13 mouse cellular contexts compared by ENCODE assay signal in genomic region chr11:37143996-37144395, GRCm38 (mm10).
DNase-seq lines count a peak whose midpoint lies in the region; ATAC-seq lines count a peak whose summit lies in the region.
"Had no signal": no experiment of that assay in that cellular context is flagged by ENCODE, and none has a peak within 500 bp of the region (broad histone marks: within the 10 kb centered on the region; RNA-seq: fewer than 3 reads in every experiment).

No protein-coding gene starts in this region.

- H3K36me3 ChIP-seq in forebrain, embryonic 14.5 days (ENCODE audit: control insufficient read depth, insufficient read depth, low read length), result no peaks in the 10 kb centered on the region
- no peaks in the 10 kb centered on the region for H3K36me3 ChIP-seq in forebrain, embryonic 11.5 days (ENCODE audit: control insufficient read depth, insufficient read depth, low read length)
- H3K36me3 ChIP-seq in lung, embryonic 15.5 days, result no peaks in the 10 kb centered on the region
- H3K36me3 ChIP-seq in intestine, embryonic 16.5 days (ENCODE audit: control insufficient read depth, insufficient read depth, low read length), result no peaks in the 10 kb centered on the region
- H3K36me3 ChIP-seq: limb, embryonic 15.5 days; midbrain, embryonic 15.5 days had no signal

- no peak overlapping the region for H3K4me3 ChIP-seq in forebrain, embryonic 14.5 days (ENCODE audit: low read depth, low read length)
- no peak overlapping the region for H3K4me3 ChIP-seq in forebrain, embryonic 11.5 days (ENCODE audit: low read depth, low read length)
- no peak overlapping the region for H3K4me3 ChIP-seq in lung, embryonic 15.5 days
- H3K4me3 ChIP-seq in intestine, embryonic 16.5 days (ENCODE audit: low read length), result no peak overlapping the region
- H3K4me3 ChIP-seq: limb, embryonic 15.5 days; midbrain, embryonic 15.5 days had no signal

- H3K27me3 ChIP-seq in forebrain, embryonic 14.5 days (replicated peaks; ENCODE audit: control insufficient read depth, insufficient read depth, low read length), result no peaks in the 10 kb centered on the region
- H3K27me3 ChIP-seq in forebrain, embryonic 11.5 days (ENCODE audit: control insufficient read depth, insufficient read depth, low read length), result no peaks in the 10 kb centered on the region
- H3K27me3 ChIP-seq in lung, embryonic 15.5 days, result no peaks in the 10 kb centered on the region
- no peaks in the 10 kb centered on the region for H3K27me3 ChIP-seq in intestine, embryonic 16.5 days (replicated peaks; ENCODE audit: control insufficient read depth, insufficient read depth, low read length)
- H3K27me3 ChIP-seq: limb, embryonic 15.5 days; midbrain, embryonic 15.5 days had no signal

- H3K9ac ChIP-seq in forebrain, embryonic 14.5 days (ENCODE audit: low read length), result no peak overlapping the region
- no peak overlapping the region for H3K9ac ChIP-seq in forebrain, embryonic 11.5 days (ENCODE audit: low read length)
- no peak overlapping the region for H3K9ac ChIP-seq in lung, embryonic 15.5 days
- H3K9ac ChIP-seq in intestine, embryonic 16.5 days (ENCODE audit: low read depth, low read length), result no peak overlapping the region
- H3K9ac ChIP-seq: limb, embryonic 15.5 days; midbrain, embryonic 15.5 days had no signal

- DNase-seq in forebrain, embryonic 14.5 days (ENCODE audit: low spot score), result no peak
- DNase-seq in forebrain, embryonic 11.5 days (ENCODE audit: low spot score), result no peak
- no peak for DNase-seq in lung, postnatal 25 days (ENCODE audit: low spot score)
- DNase-seq in cerebellum, adult 11 months, result no peak
- no peak for DNase-seq in urinary bladder, adult 2 months (ENCODE audit: low spot score)
- DNase-seq: cerebellum, postnatal 25 days; thymus, postnatal 4 days had no signal

- ATAC-seq in forebrain, embryonic 14.5 days, result 0 out of 2 replicates have a peak, but pooled peaks have one; percentile 32
- no peak for ATAC-seq in forebrain, embryonic 11.5 days (replicated peaks; ENCODE audit: low FRiP score)
- ATAC-seq in lung, embryonic 15.5 days (ENCODE audit: borderline replicate concordance, extremely low read depth, low FRiP score, low TSS enrichment), result peak; percentile 88; the same call in 1 of the 2 replicates
- ATAC-seq in intestine, embryonic 16.5 days, result peak; percentile 79
- no peak for ATAC-seq in erythroid progenitor cell, adult 5-6 weeks (replicated peaks; ENCODE audit: low FRiP score, poor library complexity, severe bottlenecking)
- ATAC-seq: activated CD4-positive, CD25-positive, alpha-beta regulatory T cell, adult 4 months; midbrain, embryonic 15.5 days had no signal

- no peak overlapping the region for H3K27ac ChIP-seq in forebrain, embryonic 14.5 days (ENCODE audit: low read depth, low read length)
- H3K27ac ChIP-seq in forebrain, embryonic 11.5 days (ENCODE audit: low read depth, low read length), result no peak overlapping the region
- H3K27ac ChIP-seq in lung, embryonic 15.5 days, result peak overlapping the region; percentile 9; the same call in 1 of the 2 replicates
- H3K27ac ChIP-seq in intestine, embryonic 16.5 days (ENCODE audit: low read length), result no peak overlapping the region
- H3K27ac ChIP-seq: limb, embryonic 15.5 days; midbrain, embryonic 15.5 days had no signal

- no peaks in the 10 kb centered on the region for H3K9me3 ChIP-seq in forebrain, embryonic 14.5 days (replicated peaks; ENCODE audit: control insufficient read depth, low read length)
- no peaks in the 10 kb centered on the region for H3K9me3 ChIP-seq in forebrain, embryonic 11.5 days (ENCODE audit: control insufficient read depth, low read length)
- H3K9me3 ChIP-seq in lung, embryonic 15.5 days, result no peaks in the 10 kb centered on the region
- H3K9me3 ChIP-seq in intestine, embryonic 16.5 days (ENCODE audit: control insufficient read depth, low read length), result no peaks in the 10 kb centered on the region
- H3K9me3 ChIP-seq: limb, embryonic 15.5 days; midbrain, embryonic 15.5 days had no signal

- 70% methylated on average over 6 of the region's 6 CpGs for WGBS in forebrain, embryonic 14.5 days
- 83% methylated on average over 6 of the region's 6 CpGs for WGBS in forebrain, embryonic 11.5 days
- WGBS in lung, embryonic 15.5 days, result 14% methylated on average over 6 of the region's 6 CpGs
- WGBS in intestine, embryonic 16.5 days, result 60% methylated on average over 6 of the region's 6 CpGs

- no peak overlapping the region for H3K4me2 ChIP-seq in forebrain, embryonic 14.5 days (ENCODE audit: low read length)
- no peak overlapping the region for H3K4me2 ChIP-seq in forebrain, embryonic 11.5 days (ENCODE audit: low read depth, low read length, severe bottlenecking)
- no peak overlapping the region for H3K4me2 ChIP-seq in lung, embryonic 15.5 days
- no peak overlapping the region for H3K4me2 ChIP-seq in intestine, embryonic 16.5 days (ENCODE audit: low read depth, low read length)
- H3K4me2 ChIP-seq: limb, embryonic 15.5 days; midbrain, embryonic 15.5 days had no signal

- peaks cover 3% of the 10 kb centered on the region; the same call in 1 of the 2 replicates for H3K4me1 ChIP-seq in forebrain, embryonic 14.5 days (ENCODE audit: control insufficient read depth, insufficient read depth, low read length)
- no peaks in the 10 kb centered on the region for H3K4me1 ChIP-seq in forebrain, embryonic 11.5 days (replicated peaks; ENCODE audit: control insufficient read depth, insufficient read depth, low read length)
- no peaks in the 10 kb centered on the region for H3K4me1 ChIP-seq in lung, embryonic 15.5 days
- H3K4me1 ChIP-seq in intestine, embryonic 16.5 days (ENCODE audit: control insufficient read depth, insufficient read depth, low read length), result no peaks in the 10 kb centered on the region
- H3K4me1 ChIP-seq: limb, embryonic 15.5 days; midbrain, embryonic 15.5 days had no signal

Comparison
In these comparisons a context has a peak if more than half of its experiments do, and no peak if none do; other contexts are left out.
1. ATAC-seq: peak in forebrain, embryonic 14.5 days (single experiment), lung, embryonic 15.5 days (single experiment) and intestine, embryonic 16.5 days (single experiment); none in forebrain, embryonic 11.5 days (single experiment) and erythroid progenitor cell, adult 5-6 weeks (single experiment).